Mouse (Mus musculus) C3H10T1/2 (cell line): ENCODE results near the gene Rsph1. TPM values are rescaled to one million over a fixed set of nuclear protein-coding genes. Genes with fewer than 3 reads are reported as not detected.

Experiments
- polyA plus RNA-seq, 2 experiments: library from polyadenylated mRNA; unstranded; fragments of >200 nt; fragmentation: generic; extraction: Trizol; gene quantifications; one replicate each; pipeline ENCODE4 v1.2.1; 2012; ENCODE audit warnings: missing spikeins in 2 of 2

Rsph1 gene
- 1 to 10 TPM; 2.2 to 5.0 TPM for polyA plus RNA-seq

DNA sequence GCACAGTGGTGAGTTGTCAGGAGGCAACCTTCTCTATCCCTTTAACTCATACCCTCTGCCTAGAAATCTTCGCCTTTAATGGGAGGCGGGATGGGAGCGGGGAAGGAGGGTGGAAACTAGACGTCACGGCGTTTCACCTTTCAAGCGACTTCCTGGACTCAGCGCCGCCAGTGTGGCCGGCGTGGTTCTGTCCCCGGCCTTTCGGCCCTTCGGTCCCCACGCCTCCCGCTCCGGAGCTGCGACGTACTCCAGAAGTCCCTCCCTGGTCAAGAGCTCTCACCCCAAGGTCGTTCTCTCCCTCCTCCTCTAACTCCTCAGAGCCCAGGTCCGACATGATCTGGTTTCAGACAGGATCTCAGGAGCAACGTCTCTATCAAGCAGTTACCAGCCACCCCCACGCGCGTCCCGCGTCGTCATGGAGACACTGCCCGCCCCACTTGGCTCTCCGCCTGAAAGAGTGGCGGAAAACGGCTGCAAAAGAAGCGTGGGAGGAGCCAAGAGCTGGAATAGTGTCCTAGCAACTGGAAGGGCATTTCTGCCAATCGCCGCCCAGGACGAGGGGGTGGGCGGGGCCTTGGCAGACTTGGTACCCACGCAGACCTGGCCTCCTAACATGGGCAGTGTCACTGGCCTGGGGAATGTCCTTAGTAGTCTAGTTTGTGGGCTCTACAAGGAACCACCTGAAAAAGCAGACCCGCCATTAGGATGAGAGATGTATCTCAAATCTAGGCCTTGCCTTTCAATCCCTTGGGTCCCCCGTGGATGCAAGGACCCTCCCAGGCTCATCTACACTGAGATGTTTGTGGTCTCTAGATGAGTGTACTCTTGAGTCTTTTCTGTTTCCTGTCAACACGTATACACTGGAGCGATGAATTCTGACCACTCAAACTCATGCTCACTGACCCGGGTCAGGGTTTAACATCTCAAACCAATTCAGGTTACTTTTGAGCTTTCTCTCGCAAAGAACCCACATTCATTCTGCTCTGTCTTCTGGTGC is at the start of gene Rsph1:
TSS of gene Rsph1 (minus strand) at position 462 of the 997 bp plus-strand sequence.

GRCm38 (mm10) chr17:31286492-31286891 is 9.3 kb upstream of the Rsph1 start, which contains the start of gene Slc37a1:
TSS of gene Slc37a1 (plus strand) at chr17:31286792.

DNA sequence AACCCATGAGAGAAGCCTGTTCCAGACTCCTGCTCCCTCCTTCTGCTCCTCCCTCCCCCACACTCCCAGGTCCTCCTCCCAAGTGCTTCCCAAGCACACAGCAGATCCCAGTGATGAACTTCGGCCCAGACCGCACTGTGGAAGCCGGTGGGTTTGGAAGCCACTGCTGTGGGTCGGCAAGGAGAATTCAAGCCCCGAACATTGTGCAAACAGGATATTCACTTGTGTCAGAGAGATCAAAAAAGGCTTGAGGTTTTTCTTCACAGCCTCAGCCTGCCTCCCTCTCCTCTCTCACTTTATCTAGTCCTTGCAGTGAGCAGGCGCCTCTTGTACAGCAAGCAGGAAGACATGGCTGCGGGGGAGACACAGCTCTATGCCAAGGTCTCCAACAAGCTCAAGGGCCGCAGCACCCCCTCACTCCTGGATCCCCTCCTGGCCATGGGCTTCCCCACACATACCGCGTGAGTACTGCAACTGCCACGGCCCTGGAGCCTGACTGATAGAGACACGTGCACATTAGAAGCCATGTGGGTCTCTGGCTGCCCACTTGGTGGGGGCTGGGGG is 69.3 kb downstream of the Rsph1 start, which contains the start of gene Ubash3a:
TSS of gene Ubash3a (plus strand) at position 103 of the 564 bp plus-strand sequence.

Other genes with a start within 250 kb of the Rsph1 start
- under 1 TPM; 0.04 to 0.11 TPM for gene Abcg1, start 219.7 kb downstream of the Rsph1 start, polyA plus RNA-seq
- gene Tff3, start 147.7 kb downstream of the Rsph1 start, polyA plus RNA-seq, result not detected
- not detected for gene Tff2, start 133.1 kb downstream of the Rsph1 start, polyA plus RNA-seq
- gene Tff1, start 112.1 kb downstream of the Rsph1 start, polyA plus RNA-seq, result not detected
- gene Tmprss3, start 78.4 kb downstream of the Rsph1 start, polyA plus RNA-seq, result not detected
- under 1 TPM in 1 of 2 experiments, not detected in 1; 0.02 TPM for gene Ubash3a, start 69.5 kb downstream of the Rsph1 start, polyA plus RNA-seq
- gene Slc37a1, start 9.4 kb upstream of the Rsph1 start, polyA plus RNA-seq, result under 1 TPM; 0.58 to 0.87 TPM
- gene Pde9a, start 108.8 kb upstream of the Rsph1 start, polyA plus RNA-seq, result 10 to 100 TPM in 1 of 2 experiments, not detected in 1; 13.0 TPM
- 10 to 100 TPM; 18.6 to 35.7 TPM for gene Wdr4, start 242.6 kb upstream of the Rsph1 start, polyA plus RNA-seq
- gene Ndufv3, start 242.7 kb upstream of the Rsph1 start, polyA plus RNA-seq, result 100 to 1,000 TPM; 635 to 697 TPM